Mouse (Mus musculus) embryonic fibroblast, embryonic 13.5 days (primary cell): ENCODE measurements at regions not wholly inside any gene's neighbourhood (a gene's known extent, or its start where the extent isn't known, plus 50 kb on each side); places are given as distances from the start of the nearest gene placed in this dataset.

Experiments used
- CTCF ChIP-seq: IDR thresholded peaks from 2 replicates; pipeline ENCODE4 v1.5.1; 2011; ENCODE audit warnings: mild to moderate bottlenecking, control low read depth, low read length, moderate library complexity, borderline replicate concordance; ENCODE audit not compliant: insufficient read depth
- POLR2A ChIP-seq: IDR thresholded peaks from 2 replicates; pipeline ENCODE4 v1.6.1; 2011; ENCODE audit warnings: low read depth, mild to moderate bottlenecking, control low read depth, low read length, moderate library complexity

GRCm38 (mm10) chr9:86061230-86061629 lies 219.1 kb downstream of the Tpbg start:
- no peak for TF ChIP-seq POLR2A
- no peak for TF ChIP-seq CTCF
